Mouse (Mus musculus) spleen, adult 2 months (tissue): Measurements from ENCODE around the gene Foxo1. TPM values are rescaled to one million over a fixed set of nuclear protein-coding genes. Genes with fewer than 3 reads are reported as not detected.
A peak's percentile ranks its signal among the peaks of the same experiment; 100 is the strongest.

Source experiments
- DNase-seq, 2 experiments: peaks; one replicate each; pipeline versions ENCODE4 v3.0.0 to v3.0.0-alpha.2; 2012 to 2021; ENCODE audit warnings: low spot score in 2 of 2, low read depth in 1 of 2
- H3K27ac ChIP-seq: fragments of 200-500 bp; 2 replicates; pipeline ENCODE4 v1.5.1; 2012; ENCODE audit warnings: low read length, inconsistent platforms; ENCODE audit not compliant: insufficient read depth
- H3K27me3 ChIP-seq: fragments of 200-500 bp; 2 replicates; pipeline ENCODE4 v1.6.1; 2012; ENCODE audit warnings: mild to moderate bottlenecking, moderate library complexity, low read length, inconsistent platforms; ENCODE audit not compliant: control insufficient read depth, insufficient read depth
- H3K36me3 ChIP-seq: fragments of 200-500 bp; 2 replicates; pipeline ENCODE4 v1.6.1; 2012; ENCODE audit warnings: mild to moderate bottlenecking, low read length, inconsistent platforms; ENCODE audit not compliant: control insufficient read depth, insufficient read depth
- H3K4me1 ChIP-seq: fragments of 200-500 bp; 2 replicates; pipeline ENCODE4 v1.6.1; 2011; ENCODE audit warnings: inconsistent platforms; ENCODE audit not compliant: control insufficient read depth, insufficient read depth, insufficient read length
- H3K4me3 ChIP-seq: fragments of 200-500 bp; 2 replicates; pipeline ENCODE4 v1.5.1; 2011; ENCODE audit warnings: mild to moderate bottlenecking, inconsistent platforms; ENCODE audit not compliant: insufficient read depth, insufficient read length; ENCODE audit errors: extremely low read depth
- CTCF ChIP-seq: fragments of 200-500 bp; IDR thresholded peaks from 2 replicates; pipeline ENCODE4 v1.5.1; 2011; ENCODE audit warnings: mild to moderate bottlenecking, inconsistent platforms; ENCODE audit not compliant: insufficient read depth, insufficient read length, insufficient replicate concordance; ENCODE audit errors: extremely low read depth
- POLR2A ChIP-seq: fragments of 200-500 bp; IDR thresholded peaks from 2 replicates; pipeline ENCODE4 v1.6.1; 2011; ENCODE audit warnings: low read depth, low read length, inconsistent platforms
- WGBS: fragments of 180-500 bp; shearing (Covaris S2); methylation state at CpG from one replicate; pipeline ENCODE4 v1.1.7; 2018; 5-methylcytosine and 5-hydroxymethylcytosine counted together
- polyA plus RNA-seq: library from polyadenylated mRNA; depleted of rRNA; stranded (reverse); fragments of >200 nt; gene quantifications from 2 replicates; pipeline ENCODE4 v1.2.3, GENCODE M21; 2012

Gene Foxo1
- polyA plus RNA-seq, 1 experiment: 21.3 TPM

- DNase-seq: no peak
- Histone ChIP-seq H3K4me1 (peaks cover 11% of the 10 kb centered on the region), H3K27me3 (no peaks in the 10 kb centered on the region; the same call in 1 of the 2 replicates), H3K4me3 (peak overlapping the region; percentile 79), H3K27ac (peak overlapping the region; percentile 99), H3K36me3 (no peaks in the 10 kb centered on the region)
- WGBS: 1% methylated on average over 39 of the region's 40 CpGs
- TF ChIP-seq CTCF (no peak), POLR2A (no peak)
Measured at GRCm38 (mm10) chr3:52268487-52268736, 276 bp downstream of the Foxo1 start.

- peak in 1 of 2 experiments; percentile 61 for DNase-seq
- under 1% methylated on average over 78 of the region's 89 CpGs for WGBS
- Histone ChIP-seq H3K4me1 (peaks cover 15% of the 10 kb centered on the region), H3K4me3 (peak overlapping the region; percentile 79), H3K27me3 (no peaks in the 10 kb centered on the region; the same call in 1 of the 2 replicates), H3K36me3 (no peaks in the 10 kb centered on the region), H3K27ac (peak overlapping the region; percentile 99)
- no peak for TF ChIP-seq CTCF
- no peak for TF ChIP-seq POLR2A
Measured at GRCm38 (mm10) chr3:52268737-52269513, 789 bp downstream of the Foxo1 start.

- Histone ChIP-seq H3K4me3 (peak overlapping the region; percentile 79), H3K27me3 (no peaks in the 10 kb centered on the region; the same call in 1 of the 2 replicates), H3K4me1 (peaks cover 14% of the 10 kb centered on the region), H3K36me3 (no peaks in the 10 kb centered on the region), H3K27ac (peak overlapping the region; percentile 99)
- peak in 1 of 2 experiments; percentile 77 for DNase-seq
- WGBS: under 1% methylated on average over 54 of the region's 55 CpGs
- TF ChIP-seq CTCF (no peak), POLR2A (no peak)
Measured at GRCm38 (mm10) chr3:52269514-52270351, 1.6 kb downstream of the Foxo1 start.

- no peaks in the 10 kb centered on the region for H3K36me3 ChIP-seq
- 7% methylated on average over 3 of the region's 3 CpGs for WGBS
- H3K4me3 ChIP-seq: peak overlapping the region; percentile 79
- H3K4me1 ChIP-seq: peaks cover 18% of the 10 kb centered on the region
- peak overlapping the region; percentile 99 for H3K27ac ChIP-seq
- no peak for DNase-seq
- H3K27me3 ChIP-seq: no peaks in the 10 kb centered on the region; the same call in 1 of the 2 replicates
- TF ChIP-seq CTCF (no peak), POLR2A (no peak)
Measured at GRCm38 (mm10) chr3:52270511-52270910, 2.4 kb downstream of the Foxo1 start.

GRCm38 (mm10) chr3:52271376-52271775 lies 3.2 kb downstream of the Foxo1 start:
- peak overlapping the region; percentile 46 for H3K4me3 ChIP-seq
- no peak overlapping the region for H3K27ac ChIP-seq
- TF ChIP-seq POLR2A: no peak
- TF ChIP-seq CTCF: no peak
- no peaks in the 10 kb centered on the region; the same call in 1 of the 2 replicates for H3K27me3 ChIP-seq
- H3K4me1 ChIP-seq: peaks cover 18% of the 10 kb centered on the region
- no peak for DNase-seq
- 34% methylated on average over 5 of the region's 5 CpGs for WGBS
- no peaks in the 10 kb centered on the region for H3K36me3 ChIP-seq

GRCm38 (mm10) chr3:52272376-52272865 lies 4.3 kb downstream of the Foxo1 start:
- Histone ChIP-seq H3K4me1 (peaks cover 13% of the 10 kb centered on the region), H3K27me3 (no peaks in the 10 kb centered on the region; the same call in 1 of the 2 replicates), H3K4me3 (peak overlapping the region; percentile 0; the same call in 1 of the 2 replicates), H3K27ac (no peak overlapping the region), H3K36me3 (no peaks in the 10 kb centered on the region)
- no peak for DNase-seq
- WGBS: 58% methylated on average over 8 of the region's 8 CpGs
- TF ChIP-seq CTCF (no peak), POLR2A (no peak)

- DNase-seq: no peak
Measured at GRCm38 (mm10) chr3:52274475-52274874, 6.3 kb downstream of the Foxo1 start.

More at GRCm38 (mm10) chr3:52274475-52274874, 6.3 kb downstream of the Foxo1 start:
- Histone ChIP-seq H3K4me1 (peaks cover 15% of the 10 kb centered on the region), H3K36me3 (no peaks in the 10 kb centered on the region), H3K4me3 (no peak overlapping the region), H3K27me3 (no peaks in the 10 kb centered on the region), H3K27ac (no peak overlapping the region)
- no peak for TF ChIP-seq POLR2A
- TF ChIP-seq CTCF: no peak
